Mouse (Mus musculus) liver, embryonic 11.5 days (tissue): Measurements from ENCODE around the gene Elovl7. TPM values are rescaled to one million over a fixed set of nuclear protein-coding genes. Genes with fewer than 3 reads are reported as not detected.

Experiments
- ATAC-seq: fragments of 200-750 bp; cut with Nextera tagmentation; replicated peaks from 2 replicates; pipeline ENCODE4 v1.8.0; 2017; ENCODE audit warnings: moderate number of reproducible peaks, mild to moderate bottlenecking, moderate TSS enrichment, moderate library complexity; ENCODE audit not compliant: low FRiP score
- DNase-seq: peaks from one replicate; pipeline ENCODE4 v3.0.0-alpha.2; 2017; ENCODE audit warnings: low spot score
- H3K27ac ChIP-seq: fragments of 300-500 bp; sonication (generic); 2 replicates; pipeline ENCODE4 v1.5.1; 2014; ENCODE audit warnings: mild to moderate bottlenecking, low read depth, low read length, control low read depth
- H3K27me3 ChIP-seq: fragments of 300-500 bp; sonication (generic); replicated peaks from 2 replicates; pipeline ENCODE4 v1.6.1; 2014; ENCODE audit warnings: low read length, mixed read lengths; ENCODE audit not compliant: control insufficient read depth, insufficient read depth
- H3K36me3 ChIP-seq: fragments of 300-500 bp; sonication (generic); 2 replicates; pipeline ENCODE4 v1.6.1; 2014; ENCODE audit warnings: mild to moderate bottlenecking, low read length, moderate library complexity, mixed read lengths; ENCODE audit not compliant: control insufficient read depth, insufficient read depth
- H3K4me1 ChIP-seq: fragments of 300-500 bp; sonication (generic); replicated peaks from 2 replicates; pipeline ENCODE4 v1.6.1; 2014; ENCODE audit warnings: low read length, mixed read lengths; ENCODE audit not compliant: control insufficient read depth, insufficient read depth
- H3K4me2 ChIP-seq: fragments of 300-500 bp; sonication (generic); 2 replicates; pipeline ENCODE4 v1.6.1; 2014; ENCODE audit warnings: mild to moderate bottlenecking, control low read depth, moderate library complexity
- H3K4me3 ChIP-seq: fragments of 300-500 bp; sonication (generic); 2 replicates; pipeline ENCODE4 v1.5.1; 2014; ENCODE audit warnings: low read depth, low read length, control low read depth
- H3K9ac ChIP-seq: fragments of 300-500 bp; sonication (generic); 2 replicates; pipeline ENCODE4 v1.6.1; 2014; ENCODE audit warnings: low read depth, low read length, control low read depth
- H3K9me3 ChIP-seq: fragments of 300-500 bp; sonication (generic); 2 replicates; pipeline ENCODE4 v1.6.1; 2016; ENCODE audit warnings: low read length, inconsistent platforms, mixed read lengths; ENCODE audit not compliant: control insufficient read depth
- WGBS: fragments of 180-500 bp; shearing (Covaris S2); extraction: QIAGEN DNeasy Blood & Tissue Kit; methylation state at CpG from one replicate; pipeline ENCODE4 v1.1.7; 2014; 5-methylcytosine and 5-hydroxymethylcytosine counted together
- polyA plus RNA-seq: library from polyadenylated mRNA; unstranded; fragments of >200 nt; fragmentation: Nextera tagmentation; extraction: Ambion mirVana; gene quantifications from 2 replicates; pipeline ENCODE4 v1.2.1, GENCODE M21; 2014

Elovl7 gene
- polyA plus RNA-seq, 1 experiment from 2014 or later = 3.4 TPM

GRCm38 (mm10) chr13:108263042-108263441 is 48.8 kb downstream of the Elovl7 start:
- Histone ChIP-seq H3K27me3 (no peaks in the 10 kb centered on the region), H3K9me3 (no peaks in the 10 kb centered on the region), H3K4me3 (no peak overlapping the region), H3K4me1 (0 out of 2 replicates have a peak, but pooled peaks cover 3% of the 10 kb centered on the region), H3K36me3 (no peaks in the 10 kb centered on the region), H3K9ac (no peak overlapping the region), H3K4me2 (no peak overlapping the region), H3K27ac (no peak overlapping the region)
- WGBS = 72% methylated on average over 8 of the region's 8 CpGs
- DNase-seq (no peak), ATAC-seq (no peak)

GRCm38 (mm10) chr13:108265394-108265793 is 51.2 kb downstream of the Elovl7 start:
- Histone ChIP-seq H3K9ac (no peak overlapping the region), H3K36me3 (no peaks in the 10 kb centered on the region), H3K9me3 (no peaks in the 10 kb centered on the region), H3K4me3 (no peak overlapping the region), H3K27me3 (no peaks in the 10 kb centered on the region), H3K4me1 (0 out of 2 replicates have a peak, but pooled peaks cover 3% of the 10 kb centered on the region), H3K27ac (no peak overlapping the region), H3K4me2 (no peak overlapping the region)
- WGBS = 86% methylated on average over 4 of the region's 4 CpGs
- ATAC-seq (no peak), DNase-seq (no peak)

- Histone ChIP-seq H3K9ac (no peak overlapping the region), H3K27me3 (no peaks in the 10 kb centered on the region), H3K4me3 (no peak overlapping the region), H3K36me3 (no peaks in the 10 kb centered on the region), H3K27ac (no peak overlapping the region), H3K4me2 (no peak overlapping the region), H3K9me3 (no peaks in the 10 kb centered on the region), H3K4me1 (0 out of 2 replicates have a peak, but pooled peaks cover 3% of the 10 kb centered on the region)
- ATAC-seq (no peak), DNase-seq (no peak)
- WGBS = 48% methylated on average over 9 of the region's 9 CpGs
Measured at GRCm38 (mm10) chr13:108267841-108268634, 53.8 kb downstream of the Elovl7 start.

- Histone ChIP-seq H3K4me1 (0 out of 2 replicates have a peak, but pooled peaks cover 3% of the 10 kb centered on the region), H3K4me2 (no peak overlapping the region), H3K27ac (no peak overlapping the region), H3K4me3 (no peak overlapping the region), H3K9ac (no peak overlapping the region), H3K27me3 (no peaks in the 10 kb centered on the region), H3K9me3 (no peaks in the 10 kb centered on the region), H3K36me3 (no peaks in the 10 kb centered on the region)
- ATAC-seq (no peak), DNase-seq (no peak)
- 45% methylated on average over 7 of the region's 7 CpGs for WGBS
Measured at GRCm38 (mm10) chr13:108271458-108272148, 57.4 kb downstream of the Elovl7 start.

- Histone ChIP-seq H3K36me3 (no peaks in the 10 kb centered on the region), H3K27me3 (no peaks in the 10 kb centered on the region), H3K9me3 (no peaks in the 10 kb centered on the region), H3K9ac (no peak overlapping the region), H3K4me1 (0 out of 2 replicates have a peak, but pooled peaks cover 3% of the 10 kb centered on the region), H3K4me2 (no peak overlapping the region), H3K27ac (no peak overlapping the region), H3K4me3 (no peak overlapping the region)
- DNase-seq = no peak
- 64% methylated on average over 8 of the region's 8 CpGs for WGBS
- ATAC-seq = no peak
Measured at GRCm38 (mm10) chr13:108272332-108272731, 58.1 kb downstream of the Elovl7 start.

GRCm38 (mm10) chr13:108273034-108273433 is 58.8 kb downstream of the Elovl7 start:
- Histone ChIP-seq H3K9me3 (no peaks in the 10 kb centered on the region), H3K4me3 (no peak overlapping the region), H3K9ac (no peak overlapping the region), H3K27me3 (no peaks in the 10 kb centered on the region), H3K4me2 (no peak overlapping the region), H3K4me1 (no peaks in the 10 kb centered on the region), H3K36me3 (no peaks in the 10 kb centered on the region), H3K27ac (no peak overlapping the region)
- no peak for ATAC-seq
- 70% methylated on average over 15 of the region's 15 CpGs for WGBS
- no peak for DNase-seq

- no peak overlapping the region for H3K4me2 ChIP-seq
- no peaks in the 10 kb centered on the region for H3K4me1 ChIP-seq
- H3K27me3 ChIP-seq = no peaks in the 10 kb centered on the region
- no peaks in the 10 kb centered on the region for H3K36me3 ChIP-seq
- no peak overlapping the region for H3K4me3 ChIP-seq
- no peak overlapping the region for H3K9ac ChIP-seq
- H3K27ac ChIP-seq = no peak overlapping the region
- 62% methylated on average over 5 of the region's 5 CpGs for WGBS
- H3K9me3 ChIP-seq = no peaks in the 10 kb centered on the region
- ATAC-seq (no peak), DNase-seq (no peak)
Measured at GRCm38 (mm10) chr13:108273456-108273855, 59.3 kb downstream of the Elovl7 start.

- Histone ChIP-seq H3K27ac (no peak overlapping the region), H3K9me3 (no peaks in the 10 kb centered on the region), H3K4me2 (no peak overlapping the region), H3K27me3 (no peaks in the 10 kb centered on the region), H3K9ac (no peak overlapping the region), H3K36me3 (no peaks in the 10 kb centered on the region), H3K4me1 (no peaks in the 10 kb centered on the region), H3K4me3 (no peak overlapping the region)
- no peak for DNase-seq
- ATAC-seq = no peak
- WGBS = 38% methylated on average over 1 of the region's 1 CpGs
Measured at GRCm38 (mm10) chr13:108276561-108276960, 62.4 kb downstream of the Elovl7 start.
